Mouse (Mus musculus): ENCODE data around the gene Tbc1d25.

Tbc1d25 gene

DNA sequence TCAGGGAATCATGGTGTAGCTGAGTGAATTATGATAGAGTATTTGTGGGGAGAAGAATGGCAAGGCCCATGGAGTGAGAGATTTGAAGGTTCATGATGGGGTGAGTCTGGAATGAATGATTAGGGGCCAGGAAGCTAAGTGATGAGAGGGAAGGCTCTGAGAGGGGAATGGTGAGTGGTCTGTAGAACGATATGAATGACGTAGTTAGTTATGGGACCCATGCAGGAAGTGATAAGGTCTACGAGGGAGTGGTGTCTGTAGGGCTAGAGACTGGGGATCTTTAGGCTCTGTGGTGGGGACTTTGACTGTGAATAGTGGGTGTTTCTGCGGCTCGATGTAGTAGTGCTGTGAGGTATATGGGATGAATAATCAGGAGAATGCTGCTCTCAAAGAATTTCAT lies 3.7 kb upstream of the Tbc1d25 start:
- DNase-seq (ENCODE audit: low spot score in 2 of 2): no peak

DNA sequence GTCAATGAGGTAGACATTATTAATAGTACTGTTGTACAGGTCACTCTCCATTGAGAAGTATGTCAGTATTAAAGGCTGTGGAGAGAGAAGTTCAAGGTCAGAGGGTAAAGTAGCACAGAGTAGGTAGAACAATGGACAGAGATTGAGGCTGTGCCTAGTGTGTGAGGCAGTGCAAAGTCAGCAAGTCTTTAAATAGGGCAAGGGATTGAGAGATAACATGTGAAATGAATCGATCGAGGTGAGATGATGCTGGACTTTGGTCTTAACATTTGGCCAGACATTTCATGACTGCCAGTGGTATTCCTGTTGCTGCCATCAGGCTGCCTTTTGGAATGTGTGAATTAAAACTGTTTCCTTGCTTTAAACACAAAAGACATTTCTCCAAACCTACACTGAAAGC lies 2.9 kb upstream of the Tbc1d25 start:
- DNase-seq (ENCODE audit: low spot score in 2 of 2): no peak

DNA sequence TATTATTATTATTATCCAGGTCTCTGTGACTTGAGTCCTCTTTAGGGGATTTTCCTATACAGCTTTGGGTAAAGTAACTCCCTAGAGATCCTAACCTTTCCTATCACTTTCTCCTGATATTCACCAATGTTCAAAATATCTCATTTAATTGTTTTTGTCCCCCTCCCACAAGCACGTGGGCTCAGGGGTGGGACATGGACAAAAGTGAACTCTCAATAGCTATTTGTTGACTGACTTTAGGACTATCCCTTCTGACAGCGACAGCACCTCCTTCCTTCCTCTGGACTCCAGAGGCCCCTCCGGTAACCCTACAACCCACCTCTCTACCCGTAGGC lies 845 bp downstream of the Tbc1d25 start:
- DNase-seq (ENCODE audit: low spot score in 2 of 2): no peak

DNA sequence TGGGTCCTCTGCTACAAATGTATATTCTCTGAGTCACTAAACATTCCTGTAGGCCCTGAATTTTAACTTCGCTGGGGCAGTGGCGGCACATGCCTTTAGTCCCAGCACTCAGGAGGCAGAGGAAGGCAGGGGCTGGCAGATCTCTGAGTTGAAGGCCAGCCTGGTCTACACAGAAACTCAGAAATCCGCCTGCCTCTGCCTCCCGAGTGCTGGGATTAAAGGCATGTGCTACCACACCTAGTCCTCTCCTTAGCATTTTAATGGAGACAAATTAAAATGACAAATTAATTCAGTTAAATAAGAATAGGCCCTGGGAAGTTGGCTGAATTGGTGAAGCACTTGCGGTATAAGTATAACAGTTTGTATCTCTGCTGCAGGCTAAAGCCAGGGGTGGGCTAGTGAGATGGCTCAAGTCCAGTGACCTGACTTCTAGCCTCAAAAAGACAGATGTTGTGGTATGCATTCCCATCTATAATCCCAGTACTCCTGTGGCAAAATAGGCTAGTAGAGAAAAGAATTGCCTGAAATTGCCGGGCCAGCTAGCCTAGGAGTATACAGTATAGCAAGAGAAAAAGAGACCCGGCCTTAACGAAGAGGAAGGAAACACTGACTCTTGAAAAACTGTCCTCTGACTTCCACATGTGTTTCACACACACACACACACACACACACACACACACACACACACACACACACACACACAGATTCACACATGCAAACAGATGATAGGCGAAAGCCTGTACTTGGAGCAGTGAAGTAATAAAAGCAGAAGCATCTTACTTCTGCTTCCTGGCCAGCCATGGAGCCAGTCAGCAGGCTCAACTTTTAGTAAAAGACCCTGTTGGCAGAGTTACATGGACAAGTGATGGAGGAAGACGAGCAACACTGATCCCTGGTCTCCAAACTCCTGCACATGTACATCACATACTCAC lies 8.0 kb downstream of the Tbc1d25 start:
- DNase-seq (ENCODE audit: low spot score in 2 of 2): no peak

DNA sequence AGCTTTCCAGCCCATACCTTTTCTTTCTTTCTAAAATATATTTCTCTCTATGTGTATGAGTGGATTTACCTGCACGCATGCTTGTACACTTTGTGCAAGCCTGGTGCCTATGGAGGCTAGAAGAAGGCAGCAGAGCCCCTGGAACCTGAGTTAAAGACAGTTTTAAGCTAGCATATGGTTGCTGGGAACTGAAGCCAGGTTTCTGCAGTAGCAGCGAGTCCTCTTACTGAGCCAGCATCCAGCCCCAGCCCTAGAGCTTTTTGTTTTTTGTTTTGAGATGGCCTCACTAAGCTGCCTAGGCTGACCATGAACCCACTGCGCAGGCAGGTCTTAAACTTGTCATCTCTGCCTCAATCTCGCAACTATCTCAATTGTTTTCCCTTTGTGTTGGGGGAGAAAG lies 11.5 kb downstream of the Tbc1d25 start:
- DNase-seq (ENCODE audit: low spot score in 2 of 2): no peak

DNA sequence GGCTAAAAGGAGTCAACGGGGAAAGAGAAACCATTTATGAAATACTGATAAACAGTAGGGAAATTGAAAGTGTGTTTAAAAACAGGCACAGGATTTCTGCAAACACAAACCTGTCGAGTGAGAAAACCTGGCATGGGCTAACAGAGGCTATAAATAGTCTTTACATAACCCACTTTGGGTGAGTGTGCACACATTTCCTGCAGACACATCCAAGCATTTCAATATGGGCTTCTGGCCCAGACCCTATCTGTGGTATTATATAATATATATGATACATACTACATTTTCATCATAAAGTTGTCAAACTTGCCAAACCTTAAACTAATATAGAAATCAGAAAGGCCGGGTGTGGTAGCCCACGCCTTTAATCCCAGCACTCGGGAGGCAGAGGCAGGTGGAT lies 12.9 kb downstream of the Tbc1d25 start:
- no peak for DNase-seq (ENCODE audit: low spot score in 2 of 2)

DNA sequence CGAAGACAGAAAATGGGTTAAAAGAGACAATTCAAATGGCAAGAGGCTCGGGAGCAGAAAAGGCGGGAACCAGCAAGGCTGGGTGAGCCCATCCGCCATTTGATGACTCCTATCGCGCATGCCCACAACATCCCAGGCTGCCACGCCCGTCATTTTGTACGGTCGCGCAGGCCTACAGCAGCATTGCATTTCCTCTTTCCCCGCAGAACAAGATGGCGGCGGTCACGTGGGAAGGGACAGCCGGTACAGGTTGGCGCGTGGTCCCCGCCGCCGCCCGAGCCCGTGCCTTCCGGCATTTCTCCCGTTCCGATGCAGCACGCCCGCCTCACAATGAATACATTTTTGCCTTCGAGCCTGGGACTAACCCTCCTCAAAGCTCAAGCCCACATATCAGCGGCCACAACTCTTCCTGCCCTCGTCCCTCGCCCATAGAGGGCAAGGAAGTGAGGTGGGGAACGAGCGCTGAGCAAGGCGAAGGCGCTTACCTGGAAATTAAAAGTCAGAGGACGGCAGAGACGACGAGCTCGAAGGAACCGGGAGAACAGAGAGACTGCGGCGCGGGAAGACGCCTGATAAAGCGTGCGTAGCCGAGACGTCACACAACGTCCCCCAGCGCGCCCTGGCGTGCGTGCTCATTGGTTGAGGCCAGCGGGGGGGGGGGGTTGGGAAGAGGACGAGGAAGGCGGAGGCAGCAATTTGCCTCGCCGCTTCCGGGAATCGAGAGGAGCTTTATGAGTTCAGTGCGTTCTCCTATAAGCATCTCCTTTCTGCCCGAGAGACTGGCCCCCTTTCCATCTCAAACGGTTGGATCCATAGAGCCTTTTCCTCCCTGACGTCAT lies 30.6 kb downstream of the Tbc1d25 start, which contains the start of gene Rbm3:
Gene Rbm3 (minus strand): TSS at position 728 of the 839 bp plus-strand sequence.
- peak; percentile 70 to 85 for DNase-seq (ENCODE audit: low spot score in 2 of 2)

DNA sequence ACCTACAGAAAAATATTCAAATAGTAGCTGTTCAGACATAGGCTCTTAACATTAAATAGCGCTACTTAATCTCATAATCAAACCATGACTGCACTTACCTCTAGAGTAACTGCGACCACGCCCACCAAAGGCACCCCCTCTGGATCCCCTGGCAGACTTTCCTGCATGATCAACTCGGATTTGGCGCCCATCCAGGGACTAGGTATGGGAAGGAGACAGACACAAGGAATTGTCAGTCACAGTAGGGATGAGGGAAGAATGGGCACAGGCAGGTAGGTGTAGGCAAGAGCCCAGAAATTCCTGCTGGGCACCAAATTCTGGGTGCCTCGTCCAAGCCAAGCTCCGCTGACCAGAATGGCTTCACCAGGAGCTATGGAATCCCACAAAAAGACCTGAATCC lies 32.2 kb downstream of the Tbc1d25 start:
- no peak for DNase-seq (ENCODE audit: low spot score in 2 of 2)

DNA sequence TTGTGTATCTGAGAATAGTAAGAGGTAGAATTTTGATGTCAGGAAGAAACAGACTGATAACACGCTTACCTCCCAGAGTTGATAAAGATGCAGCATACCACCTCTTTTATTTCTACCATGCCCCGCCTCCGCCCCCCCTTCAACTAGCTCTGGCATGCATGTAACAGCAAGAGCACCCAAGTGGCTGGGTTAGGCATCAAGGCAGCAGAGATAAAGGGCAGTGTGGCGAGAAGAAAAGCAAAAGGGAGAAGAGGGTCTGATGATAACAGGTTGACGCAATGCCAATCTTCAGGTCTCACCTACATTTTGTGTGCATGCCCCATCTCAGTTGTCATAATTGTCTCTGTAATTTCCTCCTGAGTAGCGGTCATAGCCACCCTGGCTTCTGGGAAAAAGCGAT lies 33.0 kb downstream of the Tbc1d25 start:
- DNase-seq (ENCODE audit: low spot score in 2 of 2): no peak

DNA sequence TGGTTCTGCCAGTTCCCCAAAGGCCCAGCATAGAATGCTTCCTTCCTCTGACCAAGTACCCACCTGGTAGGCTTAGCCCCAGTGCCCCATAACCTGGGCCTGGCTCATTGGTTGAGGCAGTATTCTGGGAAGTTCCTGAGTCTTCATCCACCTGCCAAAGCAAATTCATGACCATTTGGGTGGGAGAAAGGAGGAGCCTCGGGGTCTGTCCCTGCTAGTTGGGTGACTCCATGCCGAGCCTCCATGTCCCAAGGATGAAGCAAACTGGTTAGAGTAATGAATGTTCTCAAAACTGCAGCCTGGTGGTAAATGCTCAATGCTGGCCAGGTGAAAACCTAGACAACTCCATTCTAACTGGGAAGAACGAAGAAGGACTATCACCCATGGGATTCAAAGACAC lies 34.9 kb downstream of the Tbc1d25 start:
- no peak for DNase-seq (ENCODE audit: low spot score in 2 of 2)

DNA sequence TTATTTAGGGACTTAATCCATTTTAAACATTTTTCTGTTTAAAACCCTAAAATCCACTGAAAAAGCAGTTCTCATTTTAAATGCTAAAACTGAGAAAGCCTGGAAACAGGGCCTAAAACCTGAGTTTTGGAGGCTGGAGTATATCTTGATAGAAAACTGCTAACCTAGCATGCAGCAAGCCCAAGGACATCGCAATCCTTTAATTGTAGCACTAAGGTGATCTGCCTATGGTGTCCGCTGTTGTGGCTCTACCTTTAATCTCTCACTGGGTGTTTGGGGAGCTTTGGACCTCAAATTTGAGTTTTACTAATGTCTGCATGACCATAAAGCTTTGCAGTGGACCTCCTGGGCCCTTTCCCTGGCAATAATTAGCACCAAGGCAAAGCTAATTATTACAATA lies 35.5 kb downstream of the Tbc1d25 start:
- no peak for DNase-seq (ENCODE audit: low spot score in 2 of 2)

DNA sequence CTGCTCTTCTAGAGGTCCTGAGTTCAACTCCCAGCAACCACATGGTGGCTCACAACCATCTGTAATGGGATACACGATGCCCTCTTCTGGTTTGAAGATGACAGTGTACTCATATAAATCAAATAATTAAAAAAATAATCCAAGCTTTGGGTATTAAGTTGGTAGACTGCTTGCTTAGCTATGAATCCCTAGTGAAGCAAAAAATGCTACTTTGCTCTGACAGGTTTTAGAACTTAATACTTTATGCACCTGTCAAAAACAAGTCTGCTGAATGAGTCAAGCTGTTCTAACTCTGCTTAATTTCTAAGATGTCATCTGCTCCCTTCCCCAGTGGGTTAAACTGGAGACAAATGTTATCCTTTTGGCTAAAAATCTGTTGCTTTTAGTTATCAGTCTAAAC lies 36.5 kb downstream of the Tbc1d25 start:
- no peak for DNase-seq (ENCODE audit: low spot score in 2 of 2)

DNA sequence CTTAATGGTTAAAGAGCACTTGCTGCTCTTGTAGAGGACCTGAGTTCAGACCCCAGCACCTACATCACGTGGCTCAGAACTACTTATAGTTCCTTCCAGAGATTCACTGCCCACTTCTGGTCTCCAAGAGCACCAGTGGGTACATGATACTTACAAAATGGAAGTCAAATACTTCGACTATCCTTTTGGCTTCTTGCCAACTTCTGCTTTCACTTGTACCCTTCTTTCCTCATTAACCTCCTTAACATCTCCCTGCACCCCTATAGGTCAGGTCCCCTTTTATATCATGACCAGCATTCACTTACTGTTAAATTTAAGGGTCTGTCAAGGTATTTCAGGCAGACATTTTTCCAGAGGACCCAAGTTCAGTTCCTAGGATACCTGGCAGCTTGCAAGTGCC lies 40.1 kb downstream of the Tbc1d25 start:
- DNase-seq (ENCODE audit: low spot score in 2 of 2): no peak

DNA sequence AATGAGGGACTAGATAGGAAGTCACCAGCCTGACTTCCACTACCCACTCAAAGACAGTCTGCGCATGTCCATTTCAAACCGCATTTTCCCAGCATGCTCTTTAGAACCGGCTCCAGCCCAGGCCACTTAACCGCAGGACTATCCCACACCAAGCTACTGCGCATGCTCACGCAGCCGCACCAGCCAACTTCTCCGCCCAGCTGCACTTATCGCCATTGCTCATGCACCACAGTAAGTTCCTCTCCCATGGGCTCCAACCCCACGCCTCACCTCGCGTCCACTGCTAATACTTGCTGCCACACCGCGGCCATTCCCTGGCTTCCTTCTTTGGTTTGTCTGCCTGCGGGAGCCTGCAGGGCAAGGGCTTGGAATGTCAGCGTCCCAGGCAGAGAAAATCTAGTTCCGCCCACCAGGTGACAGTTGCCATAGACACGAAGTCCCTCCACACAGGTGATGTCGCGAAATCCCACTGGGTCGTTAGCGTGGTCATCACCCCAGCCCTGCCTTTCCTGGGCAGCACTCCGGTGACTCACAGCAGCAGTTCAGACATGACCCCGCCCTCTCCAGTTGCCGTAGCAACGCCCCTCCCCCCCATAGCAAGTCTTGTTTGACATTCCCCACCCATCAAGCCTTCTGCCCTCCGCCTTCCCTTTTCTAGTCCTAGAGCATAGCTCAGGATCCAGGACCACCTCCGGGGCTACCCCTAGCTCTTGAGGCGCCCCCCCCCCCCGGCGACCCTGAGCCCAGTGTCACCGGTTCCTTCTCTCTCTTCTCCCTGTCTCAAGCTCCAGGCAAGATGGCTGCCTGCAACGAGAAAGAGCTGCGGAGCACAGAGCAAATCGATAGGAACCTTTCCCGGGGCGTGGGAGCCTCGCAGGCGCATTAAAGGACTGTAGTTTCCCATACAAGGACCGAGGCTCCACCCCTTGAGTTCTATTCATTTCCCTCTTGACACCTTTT lies 43.7 kb downstream of the Tbc1d25 start, which contains the start of gene Wdr13:
Gene Wdr13 (minus strand): TSS at position 876 of the 960 bp plus-strand sequence.
- peak; percentile 70 to 89 for DNase-seq (ENCODE audit: low spot score in 2 of 2)

DNA sequence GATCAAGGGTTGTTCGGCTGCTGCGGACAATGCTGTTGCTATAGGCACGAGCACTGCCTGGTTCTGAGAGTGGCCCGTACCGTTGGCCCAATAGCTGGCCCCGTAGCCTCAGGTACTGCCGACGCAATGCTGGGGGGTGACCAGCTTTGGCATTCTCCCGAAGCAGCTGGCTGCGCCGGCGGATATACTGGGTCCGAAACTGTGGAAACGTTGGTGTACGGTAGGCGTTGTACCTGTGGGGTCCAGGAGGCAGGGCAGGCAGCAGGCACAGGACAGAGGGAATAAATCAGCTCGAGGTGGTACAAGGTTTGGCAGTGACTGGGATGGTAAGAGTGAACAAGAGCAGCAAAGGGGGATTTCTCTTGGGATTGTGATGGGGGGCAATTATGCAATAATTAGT lies 44.6 kb downstream of the Tbc1d25 start:
- no peak for DNase-seq (ENCODE audit: low spot score in 2 of 2)

DNA sequence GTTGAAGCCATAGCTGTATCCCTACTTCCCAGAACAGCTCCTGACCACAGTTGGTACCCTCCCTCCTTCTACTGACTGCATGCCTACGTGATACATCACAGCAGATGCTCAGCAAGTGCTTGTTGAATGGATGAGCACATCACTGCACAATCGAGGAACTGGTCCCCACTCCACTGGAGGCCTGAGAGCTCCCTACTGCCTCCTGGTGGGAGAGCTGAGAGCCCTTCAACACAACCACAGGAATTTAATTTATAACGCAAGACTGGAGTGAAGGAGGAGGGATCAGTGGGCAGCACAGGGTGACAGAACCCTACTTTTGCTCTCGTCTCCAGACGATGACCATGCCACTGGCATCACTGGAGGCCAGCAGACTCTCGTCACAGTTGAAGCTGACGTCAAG lies 50.7 kb downstream of the Tbc1d25 start:
- DNase-seq (ENCODE audit: low spot score in 2 of 2): no peak

DNA sequence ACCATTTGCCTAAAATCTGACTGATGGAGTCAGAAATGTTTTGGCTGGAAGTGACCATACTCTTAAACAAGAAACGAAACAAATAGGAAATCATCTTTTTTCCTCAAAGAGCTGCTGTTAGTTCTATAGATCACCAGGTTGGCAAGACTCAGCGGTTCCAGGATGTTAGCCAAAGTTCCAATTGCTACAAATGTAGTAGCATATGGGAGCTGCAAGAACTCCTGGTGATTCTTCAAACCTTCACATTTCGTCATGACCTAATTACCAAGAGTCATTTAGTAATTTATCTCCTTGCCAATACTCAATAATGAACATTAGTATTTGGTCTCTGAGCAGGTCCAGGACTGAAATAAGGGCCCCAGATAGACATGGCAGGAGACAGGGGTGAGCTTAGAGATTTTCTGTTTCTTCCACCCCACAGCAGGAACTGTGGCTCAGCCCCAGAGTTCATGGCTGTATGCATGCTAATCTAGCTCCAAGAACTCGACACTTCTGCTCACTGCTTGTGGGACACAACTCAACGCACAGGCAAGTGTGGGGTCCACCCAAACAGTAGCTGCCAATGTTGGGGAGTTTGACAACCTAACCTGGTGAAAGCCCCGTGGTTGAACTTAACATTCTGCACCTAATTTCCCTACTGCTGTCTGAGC lies 52.0 kb downstream of the Tbc1d25 start:
- no peak for DNase-seq (ENCODE audit: low spot score in 2 of 2)

DNA sequence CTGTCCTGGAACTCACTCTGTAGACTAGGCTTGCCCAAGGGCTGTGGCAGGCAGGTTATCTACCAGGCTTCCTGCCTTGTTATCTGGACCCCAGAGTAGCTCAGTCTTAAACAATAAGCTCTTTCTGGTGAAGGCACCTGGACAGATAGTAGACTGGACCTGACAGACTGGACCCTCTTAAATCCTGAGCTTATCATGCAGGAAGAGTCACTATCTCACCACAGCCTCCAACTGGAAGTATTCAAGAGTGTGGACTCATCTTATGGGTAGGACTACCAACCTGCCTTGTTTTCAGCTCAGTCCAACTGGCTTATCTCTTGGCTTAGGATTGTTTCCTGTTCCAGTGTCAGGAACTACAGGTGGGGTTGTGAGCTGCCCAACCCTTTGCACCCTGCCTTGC lies 58.7 kb downstream of the Tbc1d25 start:
- DNase-seq (ENCODE audit: low spot score in 2 of 2): no peak

DNA sequence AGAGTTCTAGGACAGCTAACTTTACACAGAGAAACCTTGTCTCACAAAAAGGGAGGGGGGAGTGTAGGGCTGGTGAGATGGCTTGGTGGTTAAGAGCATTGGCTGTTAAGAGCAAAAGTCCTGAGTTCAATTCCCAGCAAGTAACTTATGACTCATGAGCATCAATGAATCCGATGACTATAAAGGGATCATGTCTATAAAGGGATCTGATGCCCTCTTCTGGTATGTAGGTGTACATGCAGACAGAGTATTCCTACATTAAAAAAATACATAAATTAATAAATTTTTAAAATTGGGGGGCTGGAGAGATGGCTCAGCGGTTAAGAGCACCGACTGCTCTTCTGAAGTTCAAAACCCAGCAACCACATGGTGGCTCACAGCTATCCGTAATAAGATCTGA lies 60.7 kb downstream of the Tbc1d25 start:
- DNase-seq (ENCODE audit: low spot score in 2 of 2): no peak

DNA sequence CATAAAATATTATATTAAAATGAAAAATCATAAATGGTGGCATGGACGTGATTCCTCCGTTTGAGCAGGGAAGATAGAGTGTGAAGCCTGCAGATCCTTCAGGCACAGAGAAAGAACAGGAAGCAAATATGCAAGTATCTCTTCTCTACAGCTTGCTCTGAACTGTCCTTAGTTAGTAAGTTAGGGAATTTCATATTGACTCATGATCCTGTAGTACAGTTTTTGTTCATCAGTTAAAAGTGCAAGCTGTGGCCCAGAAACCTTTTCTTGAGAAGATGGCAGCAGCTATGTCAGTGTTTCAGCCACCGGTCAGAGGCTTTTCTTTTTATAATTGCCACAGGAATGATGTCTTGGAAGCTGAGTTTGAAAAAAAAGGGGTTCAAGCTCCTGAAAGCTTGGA lies 71.0 kb downstream of the Tbc1d25 start:
- DNase-seq (ENCODE audit: low spot score in 2 of 2): no peak

Data from urinary bladder, postnatal 36 days (tissue).